Mouse (Mus musculus) cerebellum, adult 2 months (tissue): Measurements from ENCODE around the gene P2rx1.

Experiments used
- CTCF ChIP-seq: fragments of 200-500 bp; IDR thresholded peaks from 2 replicates; pipeline ENCODE4 v1.5.1; 2011; ENCODE audit warnings: low read depth, mild to moderate bottlenecking, control low read depth, low read length, moderate library complexity, borderline replicate concordance; ENCODE audit not compliant: insufficient read depth
- POLR2A ChIP-seq: fragments of 200-500 bp; IDR thresholded peaks from 2 replicates; pipeline ENCODE4 v1.6.1; 2011; ENCODE audit warnings: low read length, control low read depth, borderline replicate concordance; ENCODE audit not compliant: insufficient read depth

DNA sequence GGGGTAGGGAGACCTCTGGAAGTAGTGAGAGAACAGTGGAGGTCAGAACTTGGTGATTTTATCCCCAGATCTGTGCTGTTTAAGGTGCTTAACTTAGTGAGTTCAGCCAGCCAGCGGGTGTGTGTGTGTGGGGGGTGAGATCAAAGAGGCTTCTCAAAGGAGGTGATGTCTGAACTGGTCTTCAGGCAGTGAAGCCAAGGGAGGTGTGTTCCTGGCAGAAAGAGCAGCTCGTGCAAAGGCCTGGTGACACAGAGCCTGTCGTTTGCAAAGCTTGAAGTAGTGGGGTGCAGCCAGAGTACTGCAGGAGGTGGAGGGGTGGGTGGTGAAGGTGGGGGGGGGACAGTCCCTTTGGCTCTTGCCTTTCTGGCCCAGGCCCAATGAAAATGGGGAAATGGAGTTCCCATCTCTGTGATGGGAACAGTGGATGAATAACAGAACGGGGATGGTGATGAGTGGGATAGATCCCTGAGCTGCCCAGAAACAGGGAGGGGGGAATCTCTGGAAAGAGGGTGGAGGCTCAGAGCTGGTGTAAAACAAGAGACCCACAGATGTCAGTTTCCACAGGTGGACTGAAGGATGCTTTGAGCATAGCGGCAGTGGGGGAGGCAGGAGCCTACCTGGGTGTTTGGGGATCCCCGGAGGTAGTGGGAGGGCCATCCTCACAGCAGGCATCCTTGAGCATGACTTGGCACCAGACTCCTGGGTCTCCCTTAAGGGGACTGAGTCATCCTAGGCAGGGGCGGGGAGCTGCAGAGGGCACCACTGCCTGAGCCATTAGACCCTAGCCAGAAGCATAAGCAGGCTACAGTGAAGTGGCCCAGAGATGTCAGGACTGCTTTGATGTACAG is 22.3 kb downstream of the P2rx1 start:
- TF ChIP-seq POLR2A (no peak), CTCF (no peak)
